Mouse (Mus musculus): ENCODE results near the gene Gpr107.
A peak's percentile ranks its signal among the peaks of the same experiment; 100 is the strongest.
"Not testable (repeated sequence)": the region's sequence is repeated elsewhere in the genome, so short reads cannot be mapped to it uniquely, and the experiment has no call there.

Gpr107 gene

DNA sequence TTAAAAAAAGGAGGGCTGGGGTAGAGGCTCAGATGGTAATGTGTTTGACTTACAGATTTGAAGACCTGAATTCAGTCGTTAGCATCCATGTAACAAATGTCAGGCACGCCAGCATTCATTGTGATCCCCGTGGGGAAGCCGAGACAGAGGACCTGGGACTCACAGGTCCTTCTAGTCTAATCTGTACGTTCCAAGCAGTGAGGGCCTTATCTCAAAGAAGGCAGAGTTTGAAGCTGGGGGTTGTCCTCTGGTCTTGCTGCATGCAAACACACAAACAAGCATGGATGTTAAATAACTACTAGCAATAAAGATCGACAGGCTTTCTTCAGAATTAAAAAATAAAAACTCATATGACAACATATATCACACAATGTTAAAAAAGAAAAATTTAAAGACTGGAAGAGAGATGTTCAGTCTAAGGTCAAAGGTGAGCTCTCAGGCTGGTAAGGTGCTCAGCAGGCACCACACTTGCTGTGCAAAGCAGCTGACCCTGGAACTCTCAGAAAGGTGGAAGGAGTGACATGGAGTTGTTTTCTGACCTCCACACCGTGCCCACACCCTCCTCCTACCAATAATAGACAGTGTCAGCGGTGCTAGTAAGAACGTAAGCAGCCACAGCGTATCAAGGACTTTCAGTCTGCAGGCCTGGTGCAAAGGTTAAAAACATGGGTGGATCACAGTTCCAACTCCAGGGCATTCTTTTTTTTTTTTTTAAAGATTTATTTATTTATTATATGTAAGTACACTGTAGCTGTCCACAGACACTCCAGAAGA is 8.2 kb downstream of the Gpr107 start:
- DNase-seq = no peak

DNA sequence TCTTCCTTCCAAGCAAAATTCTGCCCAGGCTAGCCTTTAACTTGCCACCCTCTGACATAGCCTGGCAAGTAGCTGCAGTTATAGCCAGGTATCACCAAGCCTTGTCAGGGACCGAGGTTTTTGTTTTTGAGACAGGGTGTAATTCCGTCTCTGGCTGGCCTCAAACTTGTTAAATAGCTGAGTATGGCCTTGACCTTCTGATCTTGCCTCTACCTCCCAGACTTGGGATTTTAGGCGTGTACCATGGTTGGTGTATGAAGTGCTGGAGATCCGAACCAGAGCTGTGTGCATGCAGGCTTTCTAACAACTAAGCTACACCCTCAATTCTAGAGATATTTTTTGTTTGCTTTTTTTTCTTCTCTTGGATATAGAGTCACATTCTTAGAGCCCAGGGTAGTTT is 9.5 kb downstream of the Gpr107 start:
- DNase-seq = no peak

DNA sequence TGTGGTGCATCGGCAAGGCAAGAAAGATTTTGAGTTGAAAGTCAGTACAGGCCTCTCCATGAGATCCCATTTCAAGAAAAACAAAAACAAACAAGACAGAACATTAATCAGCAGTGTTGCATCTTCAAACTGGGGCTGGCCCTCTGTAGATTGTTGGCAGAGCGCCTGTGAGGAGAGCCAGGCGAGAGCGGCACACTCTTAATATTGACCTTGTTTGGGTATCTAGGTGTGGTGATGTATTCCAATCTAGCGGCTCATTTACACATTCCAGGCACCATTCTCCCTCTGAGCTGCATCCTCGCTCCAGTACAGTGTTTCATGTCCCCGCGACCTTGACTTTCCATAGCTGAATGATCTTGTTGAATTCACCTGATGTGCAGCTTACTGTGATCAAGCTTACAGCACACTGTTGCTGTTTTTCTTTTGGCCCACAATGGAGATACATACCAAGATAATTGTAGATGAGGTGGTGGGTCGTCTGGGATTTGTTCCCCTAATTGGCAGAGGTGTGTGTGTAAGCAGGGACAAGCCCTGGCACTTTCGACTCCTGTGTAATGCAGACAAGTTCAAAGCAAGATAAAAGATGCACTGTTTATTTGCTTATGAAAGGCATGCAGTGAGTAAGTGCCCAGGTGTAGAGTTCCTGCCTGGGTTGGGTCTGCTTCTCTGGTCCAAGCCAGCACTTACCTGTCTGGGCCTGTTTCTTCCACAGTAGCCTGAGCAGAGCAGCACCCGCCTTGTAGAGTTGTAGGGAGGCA is 11.4 kb downstream of the Gpr107 start:
- no peak for DNase-seq

DNA sequence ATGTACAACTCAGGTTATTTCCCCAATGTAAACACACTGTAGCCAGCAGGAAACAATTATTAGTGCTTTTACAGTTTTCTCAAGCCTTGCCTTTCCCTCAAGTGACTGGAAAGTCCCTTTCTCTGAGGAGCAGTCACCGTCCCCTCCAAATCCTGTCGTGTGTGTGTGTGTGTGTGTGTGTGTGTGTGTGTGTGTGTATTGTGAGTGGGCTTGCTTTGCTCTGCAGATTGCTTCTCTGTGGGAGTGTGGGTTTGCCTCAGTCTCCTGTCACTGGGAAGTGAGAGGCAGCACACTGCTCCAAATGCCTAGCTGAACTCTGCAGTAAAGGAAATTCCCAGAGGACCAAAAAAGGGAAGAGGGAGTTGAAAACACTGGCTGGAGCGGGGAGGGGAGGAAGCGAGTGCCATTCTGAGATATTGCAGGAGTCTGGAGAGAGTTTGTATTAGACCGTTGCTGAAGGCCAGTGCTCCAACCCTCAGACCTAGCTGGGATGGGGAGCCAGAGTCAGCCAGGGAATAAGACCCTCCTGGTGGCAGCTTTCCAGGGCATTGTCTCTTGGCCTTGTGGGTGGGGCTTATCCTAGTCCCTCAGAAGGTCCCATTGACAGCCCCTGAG is 12.8 kb downstream of the Gpr107 start:
- DNase-seq = peak; percentile 96

DNA sequence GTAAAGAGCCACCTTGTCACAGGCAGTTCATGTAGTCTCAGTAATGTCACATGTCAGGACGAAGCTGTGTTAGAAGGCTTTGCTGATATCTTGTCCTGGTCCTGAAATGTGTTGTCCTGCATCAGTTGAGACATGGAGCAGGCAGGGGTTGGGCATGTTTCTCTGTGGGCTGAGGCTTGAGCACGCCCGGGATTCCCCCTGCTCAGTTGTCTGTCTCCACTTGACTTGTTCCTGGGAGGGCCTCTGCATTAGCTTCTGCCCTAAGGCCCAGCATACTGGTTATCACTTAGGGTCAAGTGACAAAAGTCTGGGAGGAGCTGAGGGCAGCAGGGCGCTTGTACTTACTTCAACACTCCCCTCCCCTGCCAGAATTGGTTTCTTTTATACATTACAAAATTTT is 13.4 kb downstream of the Gpr107 start:
- peak; percentile 92 for DNase-seq

DNA sequence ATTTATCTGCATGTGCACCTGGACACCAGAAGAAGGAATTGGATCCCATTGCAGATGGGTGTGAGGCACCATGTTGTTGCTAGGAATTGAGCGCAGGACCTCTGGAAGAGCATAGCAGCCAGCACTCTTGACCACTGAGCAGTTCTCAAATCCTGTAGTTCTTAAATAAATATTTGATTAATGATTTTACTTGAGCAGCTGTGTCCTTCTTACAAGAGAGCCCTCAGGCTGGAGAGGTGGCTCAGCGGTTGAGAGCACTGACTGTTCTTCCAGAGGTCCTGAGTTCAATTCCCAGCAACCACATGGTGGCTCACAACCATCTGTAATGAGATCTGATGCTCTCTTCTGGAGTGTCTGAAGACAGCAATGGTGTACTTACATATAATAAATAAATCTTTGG is 15.5 kb downstream of the Gpr107 start:
- DNase-seq = not testable (repeated sequence)

DNA sequence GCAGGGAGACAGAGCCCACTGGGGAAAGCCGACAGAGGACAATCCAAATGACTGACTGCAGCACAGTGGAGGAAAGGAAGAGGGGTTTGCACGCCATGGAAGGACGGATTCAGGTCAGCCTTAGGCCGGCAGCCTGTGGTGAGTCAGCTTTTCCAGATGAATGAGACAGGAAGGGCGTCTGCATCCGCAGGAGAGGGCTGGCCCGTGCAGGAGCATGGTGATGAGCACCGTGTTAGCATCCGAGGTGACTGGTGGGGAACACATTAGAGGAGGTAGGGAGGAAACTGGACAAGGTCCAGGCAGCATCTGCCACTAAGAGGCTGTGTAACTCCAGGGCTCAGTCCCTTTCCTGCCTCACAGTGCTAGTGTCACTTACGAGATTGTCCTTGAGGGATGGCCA is 16.9 kb downstream of the Gpr107 start:
- DNase-seq = peak; percentile 98

DNA sequence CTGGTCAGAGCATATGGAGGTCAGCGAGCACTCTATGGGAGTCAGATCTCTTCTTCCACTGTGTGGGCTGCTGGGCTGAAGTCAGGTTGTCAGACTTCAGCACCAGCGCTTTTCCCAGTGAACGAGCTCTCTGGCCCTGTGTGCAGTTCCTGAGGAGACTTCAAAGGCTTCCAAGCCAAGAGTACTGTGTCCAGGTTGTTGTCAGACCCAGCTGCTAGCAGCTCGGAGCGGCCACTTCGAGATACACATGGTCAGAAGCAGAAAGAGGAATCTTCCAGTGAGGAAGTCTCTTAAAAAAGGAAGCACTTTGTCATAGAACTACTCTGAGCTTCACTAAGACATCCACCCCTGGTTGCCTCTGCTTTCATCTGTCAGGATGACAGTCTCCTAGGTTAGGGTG is 18.0 kb downstream of the Gpr107 start:
- no peak for DNase-seq

DNA sequence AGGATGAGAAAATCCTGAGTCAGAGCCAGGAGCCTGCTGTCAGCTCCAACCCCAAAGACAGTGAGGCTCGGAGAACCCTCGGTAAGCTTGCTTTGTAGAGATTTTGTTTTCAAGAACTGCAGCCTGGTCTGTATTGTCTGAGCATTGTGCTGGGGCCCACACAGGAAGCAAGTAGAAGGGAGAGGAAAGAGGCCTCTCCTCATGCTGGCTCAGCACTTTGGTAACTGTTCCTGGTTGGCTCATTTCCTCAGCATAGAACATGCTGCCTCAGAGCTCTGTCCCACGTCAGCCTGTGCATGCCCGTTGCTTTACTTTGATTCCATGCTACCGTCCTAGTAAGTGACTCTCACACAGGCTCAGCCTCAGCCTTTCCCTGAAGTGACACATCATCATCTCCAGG is 19.9 kb downstream of the Gpr107 start:
- peak; percentile 97 for DNase-seq

DNA sequence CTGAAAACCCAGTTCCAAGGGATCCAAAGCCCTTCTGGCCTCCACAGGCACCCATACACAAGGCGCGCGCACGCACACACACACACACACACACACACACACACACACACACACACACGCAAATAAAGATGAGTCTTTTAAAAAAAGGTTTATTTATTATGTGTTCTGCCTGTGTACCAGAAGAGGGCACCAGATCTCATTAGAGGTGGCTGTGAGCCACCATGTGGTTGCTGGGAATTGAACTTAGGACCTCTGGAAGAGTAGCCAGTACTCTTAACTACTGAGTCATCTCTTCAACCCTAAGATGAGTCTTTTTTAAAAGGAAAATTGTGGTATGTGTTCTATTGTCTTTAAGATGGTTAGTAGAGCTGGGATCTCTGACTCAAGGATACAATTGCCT is 20.4 kb downstream of the Gpr107 start:
- no peak for DNase-seq

DNA sequence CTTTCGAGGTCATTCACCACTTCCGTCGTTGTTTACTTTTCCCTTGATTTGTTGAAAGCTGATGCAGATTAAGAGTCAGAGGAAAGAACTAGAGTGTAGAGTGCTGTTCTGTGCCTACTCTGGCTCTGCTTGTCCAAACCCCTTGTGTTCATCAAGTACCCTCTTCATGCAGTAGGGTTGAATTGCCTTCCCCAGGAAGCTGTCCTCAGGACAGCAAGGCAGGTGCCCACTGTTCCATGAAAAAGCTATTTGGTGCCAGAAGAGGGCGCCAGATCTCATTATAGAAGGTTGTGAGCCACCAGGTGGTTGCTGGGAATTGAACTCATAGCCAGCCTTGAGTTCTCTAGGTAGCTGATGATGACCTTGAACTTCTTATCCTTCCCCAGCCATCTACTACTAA is 21.2 kb downstream of the Gpr107 start:
- no peak for DNase-seq

DNA sequence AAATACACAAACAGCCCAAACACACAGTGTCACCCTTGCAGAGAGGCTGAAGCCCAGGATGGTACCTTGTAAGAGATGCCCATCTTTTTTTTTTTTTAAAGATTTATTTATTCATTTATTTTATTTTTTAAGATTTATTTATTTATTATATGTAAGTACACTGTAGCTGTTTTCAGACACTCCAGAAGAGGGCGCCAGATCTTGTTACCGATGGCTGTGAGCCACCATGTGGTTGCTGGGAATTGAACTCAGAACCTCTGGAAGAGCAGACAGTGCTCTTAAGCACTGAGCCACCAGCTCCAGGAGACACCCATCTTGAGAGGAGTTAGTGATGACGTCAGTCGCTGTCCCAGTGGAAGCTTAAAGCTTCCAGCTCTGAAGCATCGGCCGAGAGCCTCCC is 26.5 kb downstream of the Gpr107 start:
- DNase-seq = not testable (repeated sequence)

DNA sequence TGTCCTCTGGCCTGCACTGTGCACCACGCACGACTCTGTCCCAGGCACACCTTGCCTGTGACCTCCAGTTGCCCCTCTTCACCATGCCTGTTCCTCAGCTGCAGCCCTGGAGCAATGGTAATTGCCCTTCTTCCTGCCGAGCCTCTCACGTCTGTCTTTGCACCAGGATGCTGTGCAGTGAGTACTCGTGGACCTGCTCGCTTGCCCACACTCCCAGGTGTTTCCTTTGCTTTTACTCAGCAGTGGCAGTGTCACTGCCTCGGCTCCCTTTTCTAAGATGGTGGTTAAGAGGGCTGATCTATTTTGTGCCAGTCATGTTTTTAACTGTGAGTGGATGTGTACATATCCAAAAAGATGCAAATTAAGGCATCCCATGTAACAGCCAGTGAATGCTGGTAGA is 27.4 kb downstream of the Gpr107 start:
- no peak for DNase-seq

DNA sequence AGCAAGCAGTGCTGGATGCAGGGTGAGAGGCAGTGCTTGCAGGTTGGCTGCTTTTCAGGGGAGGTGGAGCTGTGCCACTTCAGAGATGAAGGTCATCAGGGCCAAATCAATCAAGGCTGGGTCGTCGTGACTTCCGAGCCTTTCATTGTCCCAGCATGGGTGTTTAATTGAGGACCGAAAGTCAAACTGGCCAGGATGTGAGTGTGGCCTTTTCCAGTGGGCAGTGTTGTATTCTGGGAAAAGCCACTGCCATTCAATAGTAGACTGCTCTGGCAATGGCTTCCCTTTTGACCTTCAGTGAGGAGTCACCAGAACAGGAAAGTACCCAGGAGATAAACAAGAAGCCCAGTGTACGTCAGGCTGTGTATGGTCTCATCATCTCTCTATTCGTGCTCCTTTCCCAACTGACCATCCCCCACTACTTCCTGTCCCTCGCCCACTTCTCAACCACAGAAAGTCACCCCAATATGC is 28.0 kb downstream of the Gpr107 start:
- DNase-seq = no peak

DNA sequence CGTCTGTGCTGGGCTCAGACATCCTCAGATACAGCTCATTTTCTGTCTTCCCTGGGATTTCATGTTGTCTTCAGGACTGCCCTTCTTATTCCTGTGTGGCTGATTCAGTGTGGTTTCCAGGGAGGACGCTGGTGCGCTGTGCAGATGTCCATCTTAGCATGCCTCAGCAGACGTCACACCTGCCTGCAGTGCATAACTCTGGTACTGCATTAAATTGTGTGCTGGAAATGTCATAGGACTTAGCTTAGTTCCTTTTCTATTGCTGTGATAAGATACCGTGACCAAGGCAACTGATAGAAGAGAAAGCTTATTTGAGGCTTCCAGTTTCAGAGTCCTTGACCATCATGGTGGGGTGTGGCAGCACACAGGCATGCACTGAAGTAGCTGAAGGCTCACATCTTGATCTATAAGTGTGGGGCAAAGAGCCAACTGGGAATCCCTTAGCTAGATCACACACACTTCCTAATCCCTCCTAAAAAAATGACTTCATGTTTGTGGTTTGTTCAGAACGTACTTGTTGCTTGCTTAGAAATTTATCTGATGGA is 30.7 kb downstream of the Gpr107 start:
- DNase-seq = no peak

DNA sequence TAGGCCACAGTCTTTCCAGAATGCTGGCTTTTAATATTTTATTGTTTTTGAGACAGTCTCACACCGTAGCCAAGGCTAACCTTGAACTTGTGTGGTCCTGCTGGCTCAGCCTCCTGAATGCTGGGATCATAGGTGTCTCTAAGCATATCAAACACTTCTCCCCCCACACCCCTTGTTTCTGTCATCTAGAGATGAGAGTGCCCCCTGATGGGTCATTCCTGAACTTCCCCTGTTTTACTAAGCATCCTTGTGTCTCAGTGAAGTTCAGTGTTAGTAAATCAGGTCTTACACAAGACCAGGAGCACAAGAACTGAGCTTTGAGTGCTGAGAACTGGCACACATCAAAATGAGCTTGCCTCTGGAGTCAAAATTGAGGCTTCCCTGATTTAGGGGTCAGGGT is 31.7 kb downstream of the Gpr107 start:
- no peak for DNase-seq

DNA sequence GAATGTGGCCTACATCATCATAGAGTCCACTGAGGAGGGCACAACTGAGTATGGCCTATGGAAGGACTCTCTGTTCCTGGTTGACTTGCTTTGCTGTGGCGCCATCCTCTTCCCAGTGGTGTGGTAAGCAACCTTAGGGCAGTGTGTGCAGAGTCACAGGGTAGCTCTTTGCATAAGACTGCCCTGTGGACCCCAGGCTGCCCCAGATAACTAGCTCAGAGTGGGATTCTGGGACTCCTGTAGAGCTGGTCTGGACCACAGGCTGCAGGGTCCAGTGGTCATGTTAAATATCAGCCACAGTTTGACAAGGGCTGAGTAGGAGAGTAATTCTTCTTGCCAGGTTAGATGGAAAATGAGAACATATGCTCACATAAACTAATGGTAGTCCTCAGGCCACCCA is 36.6 kb downstream of the Gpr107 start:
- DNase-seq = no peak

DNA sequence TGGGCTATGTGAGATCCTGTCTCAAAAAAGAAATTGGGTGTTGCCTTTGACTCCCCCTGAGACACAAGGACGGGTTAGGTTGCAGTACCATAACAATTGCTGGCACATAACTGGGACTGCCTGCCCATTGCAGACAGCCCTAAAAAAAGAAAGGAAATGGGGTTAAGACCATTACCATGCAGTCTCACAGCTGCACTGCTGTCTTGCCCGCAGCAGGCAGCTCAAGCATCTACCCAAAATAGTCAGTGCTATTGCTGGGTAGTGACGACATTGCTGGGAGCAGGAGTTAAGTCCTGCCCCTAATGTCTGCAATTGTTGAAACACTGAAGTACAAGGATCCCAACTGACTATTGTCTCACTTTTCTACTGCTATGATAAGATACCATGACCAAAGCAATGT is 37.5 kb downstream of the Gpr107 start:
- no peak for DNase-seq

DNA sequence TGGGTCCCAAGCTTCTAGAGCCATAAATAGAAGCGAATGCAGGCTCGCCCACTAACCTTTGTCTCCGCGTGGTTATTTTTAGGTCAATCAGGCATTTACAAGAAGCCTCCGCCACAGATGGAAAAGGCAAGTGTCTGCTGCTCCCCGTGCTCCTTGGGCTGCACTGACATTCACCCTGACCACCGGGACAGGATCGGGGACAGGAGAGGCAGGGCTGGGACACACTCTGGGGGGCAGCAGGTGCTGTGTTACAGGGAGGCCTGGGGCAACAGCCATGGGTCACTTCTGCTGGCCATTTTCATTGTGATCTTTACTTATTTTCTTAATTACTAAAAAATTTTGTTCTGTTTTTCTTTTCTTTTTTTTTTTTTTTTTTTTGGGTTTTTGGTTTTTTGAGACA is 39.6 kb downstream of the Gpr107 start:
- DNase-seq = no peak

DNA sequence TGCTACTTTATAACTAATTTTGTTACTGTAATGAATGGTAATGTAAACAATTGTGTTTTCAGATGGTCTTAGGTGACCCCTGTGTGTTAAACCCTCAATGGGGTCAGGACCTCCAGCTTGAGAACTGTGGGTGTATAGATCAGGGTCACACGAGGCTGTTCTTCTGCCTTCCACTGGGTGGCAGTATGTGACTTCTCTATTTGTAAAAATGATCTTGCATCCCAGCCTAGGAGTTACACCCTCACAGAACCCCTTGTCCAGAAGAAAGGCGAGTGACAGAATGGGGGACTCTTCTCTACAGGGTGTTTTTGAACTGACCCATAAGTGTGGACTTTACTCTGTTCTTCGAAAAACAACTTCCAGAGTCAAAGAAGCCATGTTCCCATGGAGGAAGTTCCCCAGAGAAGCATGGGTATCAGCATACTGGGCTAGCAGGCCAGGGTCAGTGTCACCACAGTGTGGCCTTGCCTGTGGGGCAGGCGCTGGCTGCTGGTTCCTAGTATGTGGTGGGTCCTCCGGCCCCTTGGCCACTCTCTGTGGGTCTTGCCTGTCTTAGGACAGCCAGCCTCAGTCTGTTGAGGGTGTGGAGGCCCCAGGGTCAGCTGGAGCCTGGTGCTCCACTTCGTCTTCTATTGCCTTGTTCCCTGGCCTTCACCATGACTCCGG is 42.4 kb downstream of the Gpr107 start:
- peak; percentile 93 for DNase-seq

DNA sequence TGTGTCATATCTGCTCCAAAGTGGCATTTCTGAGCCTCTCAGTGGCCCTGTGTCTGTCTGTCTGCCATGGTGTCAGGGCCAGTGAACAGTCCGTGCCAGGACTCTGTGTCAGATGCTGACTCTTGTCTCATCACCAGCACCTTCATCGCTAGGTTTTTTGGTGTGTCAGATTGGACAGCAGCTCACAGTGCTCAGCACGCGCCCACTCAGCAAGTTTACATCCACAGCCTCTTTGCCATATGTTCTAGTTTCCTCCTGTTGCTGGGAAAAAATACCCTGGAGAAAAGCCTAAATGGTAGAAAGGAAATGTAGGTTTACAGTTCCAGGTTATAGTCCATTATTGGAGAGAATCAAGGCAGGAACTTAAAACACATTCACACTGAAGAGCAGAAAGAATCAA is 46.5 kb downstream of the Gpr107 start:
- no peak for DNase-seq

DNA sequence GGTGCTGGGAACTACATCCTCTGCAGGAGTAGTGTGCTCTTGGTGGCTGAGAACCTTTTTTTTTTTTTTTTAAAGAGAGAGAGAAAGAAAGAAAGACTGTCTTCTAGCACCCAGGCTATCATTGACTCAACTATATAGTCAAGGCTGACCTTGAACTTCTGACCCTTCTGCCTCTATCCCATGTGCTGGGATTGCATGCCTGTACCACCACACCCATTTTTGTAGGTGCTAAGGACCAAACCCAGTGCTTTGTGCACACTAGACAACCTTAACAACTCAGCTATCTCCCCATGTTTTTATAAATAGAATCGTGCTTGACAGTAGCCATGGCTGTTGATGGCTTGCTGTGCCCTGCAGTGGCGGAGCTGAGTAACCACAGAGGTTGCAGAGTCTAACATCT is 47.9 kb downstream of the Gpr107 start:
- no peak for DNase-seq

DNA sequence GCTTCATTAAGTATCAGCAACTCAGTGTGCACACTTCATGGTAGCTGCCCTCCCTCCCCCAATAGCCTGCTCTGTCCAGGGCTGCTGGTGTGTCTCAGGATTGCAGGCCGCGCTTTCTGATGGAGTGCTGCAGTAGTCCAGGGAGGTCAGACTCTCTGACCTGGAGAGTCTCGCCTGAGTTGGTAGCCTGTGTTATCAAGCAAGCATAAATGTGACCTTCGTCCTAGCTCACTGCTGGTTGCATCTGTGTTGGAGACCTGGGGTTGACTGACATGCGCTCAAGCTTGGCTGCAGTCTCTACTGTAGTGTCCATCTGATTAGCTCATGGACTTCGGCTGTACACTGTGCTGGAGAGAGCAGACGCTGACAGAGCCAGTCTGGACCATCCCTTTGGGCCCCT is 49.7 kb downstream of the Gpr107 start:
- DNase-seq = no peak
